Mouse (Mus musculus) ES-E14 (cell line): ENCODE results near the gene Nf1.

ENCODE experiments used
- CHD2 ChIP-seq: IDR thresholded peaks from 2 replicates; pipeline ENCODE4 v1.6.1; 2014; ENCODE audit warnings: mild to moderate bottlenecking, low read depth, low read length, inconsistent platforms
- HCFC1 ChIP-seq: IDR thresholded peaks from 2 replicates; pipeline ENCODE4 v1.6.1; 2012; ENCODE audit warnings: low read length, inconsistent platforms, borderline replicate concordance; ENCODE audit not compliant: insufficient read depth
- MAFK ChIP-seq: IDR thresholded peaks from 2 replicates; pipeline ENCODE4 v1.6.1; 2014; ENCODE audit warnings: mild to moderate bottlenecking, low read depth, low read length, inconsistent platforms; ENCODE audit not compliant: insufficient read depth
- ZC3H11A ChIP-seq: IDR thresholded peaks from 2 replicates; pipeline ENCODE4 v1.6.1; 2012; ENCODE audit warnings: low read depth, mild to moderate bottlenecking, inconsistent platforms, low read length, borderline replicate concordance

DNA sequence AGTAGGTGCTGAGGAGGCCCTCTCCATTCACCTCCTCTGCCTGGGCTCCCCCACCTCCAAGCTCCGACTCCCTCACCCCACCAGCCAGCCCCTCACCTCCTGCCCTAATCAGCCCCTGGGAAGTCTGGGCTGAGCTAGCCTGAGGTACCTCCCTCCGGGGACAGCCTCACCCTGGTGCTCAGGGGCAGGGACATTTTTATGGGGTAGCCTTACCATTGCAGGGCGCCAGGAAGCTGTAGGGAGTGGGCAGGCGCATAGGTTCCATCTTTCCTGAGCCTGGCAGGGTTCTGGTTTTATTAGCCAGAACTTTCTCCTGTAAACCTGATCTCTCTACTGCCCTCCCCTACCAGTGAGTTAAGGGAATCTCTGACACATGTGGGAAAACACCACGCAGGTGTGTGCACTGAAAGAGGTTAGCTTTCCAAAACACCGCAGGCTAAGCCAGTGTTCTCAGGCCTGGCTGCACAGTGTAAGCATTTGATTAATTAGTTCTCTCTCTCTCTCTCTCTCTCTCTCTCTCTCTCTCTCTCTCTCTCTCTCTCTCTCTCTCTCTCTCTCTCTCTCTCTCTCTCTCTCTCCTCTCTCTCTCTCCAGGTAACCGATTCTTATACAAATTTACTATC lies 290.4 kb downstream of the Nf1 start:
- no peak for TF ChIP-seq ZC3H11A
- TF ChIP-seq MAFK = no peak
- no peak for TF ChIP-seq HCFC1
- TF ChIP-seq CHD2 = no peak
